Mouse (Mus musculus) stomach, postnatal 0 days (tissue): ENCODE measurements at regions not wholly inside any gene's neighbourhood (a gene's known extent, or its start where the extent isn't known, plus 50 kb on each side); places are given as distances from the start of the nearest gene placed in this dataset.

Experiments used
- ATAC-seq: fragments of 200-750 bp; cut with Nextera tagmentation; 2 replicates; pipeline ENCODE4 v1.8.0; 2017; ENCODE audit not compliant: low FRiP score, low TSS enrichment
- DNase-seq: peaks from one replicate; pipeline ENCODE4 v3.0.0-alpha.2; 2016; ENCODE audit warnings: low spot score
- H3K27ac ChIP-seq: fragments of 300-500 bp; sonication (generic); replicated peaks from 2 replicates; pipeline ENCODE4 v1.5.1; 2014; ENCODE audit warnings: mild to moderate bottlenecking, control low read depth
- H3K27me3 ChIP-seq: fragments of 300-500 bp; sonication (generic); 2 replicates; pipeline ENCODE4 v1.6.1; 2014; ENCODE audit warnings: low read length; ENCODE audit not compliant: control insufficient read depth, insufficient read depth
- H3K36me3 ChIP-seq: fragments of 300-500 bp; sonication (generic); 2 replicates; pipeline ENCODE4 v1.6.1; 2014; ENCODE audit warnings: low read length, mixed read lengths; ENCODE audit not compliant: control insufficient read depth, insufficient read depth
- H3K4me1 ChIP-seq: fragments of 300-500 bp; sonication (generic); replicated peaks from 2 replicates; pipeline ENCODE4 v1.6.1; 2014; ENCODE audit warnings: antibody characterized with exemption; ENCODE audit not compliant: control insufficient read depth, insufficient read depth
- H3K4me2 ChIP-seq: fragments of 300-500 bp; sonication (generic); replicated peaks from 2 replicates; pipeline ENCODE4 v1.6.1; 2014; ENCODE audit warnings: low read depth, mild to moderate bottlenecking, control low read depth, moderate library complexity
- H3K4me3 ChIP-seq: fragments of 300-500 bp; sonication (generic); 2 replicates; pipeline ENCODE4 v1.5.1; 2014; ENCODE audit warnings: low read depth, low read length, control low read depth
- H3K9ac ChIP-seq: fragments of 300-500 bp; sonication (generic); 2 replicates; pipeline ENCODE4 v1.6.1; 2014; ENCODE audit warnings: mild to moderate bottlenecking, low read length, control low read depth, mixed read lengths
- H3K9me3 ChIP-seq: fragments of 300-500 bp; sonication (generic); 2 replicates; pipeline ENCODE4 v1.6.1; 2016; ENCODE audit warnings: low read length; ENCODE audit not compliant: control insufficient read depth
- CTCF ChIP-seq: IDR thresholded peaks from 2 replicates; pipeline ENCODE4 v1.5.1; 2016; ENCODE audit warnings: antibody characterized with exemption, low read depth, mild to moderate bottlenecking, moderate library complexity
- EP300 ChIP-seq: optimal IDR thresholded peaks from 2 replicates; pipeline ENCODE3; 2016; ENCODE audit warnings: antibody characterized with exemption
- WGBS: fragments of 180-500 bp; shearing (Covaris S2); extraction: QIAGEN DNeasy Blood & Tissue Kit; methylation state at CpG from one replicate; pipeline ENCODE4 v1.1.7; 2014; 5-methylcytosine and 5-hydroxymethylcytosine counted together

GRCm38 (mm10) chr4:106043661-106044060 lies 254.0 kb downstream of the Gm12728 start:
- Histone ChIP-seq H3K27ac (no peak overlapping the region), H3K4me3 (no peak overlapping the region), H3K27me3 (no peaks in the 10 kb centered on the region), H3K4me1 (no peaks in the 10 kb centered on the region), H3K4me2 (no peak overlapping the region), H3K9me3 (no peaks in the 10 kb centered on the region), H3K9ac (no peak overlapping the region), H3K36me3 (no peaks in the 10 kb centered on the region)
- 69% methylated on average over 9 of the region's 9 CpGs for WGBS
- no peak for TF ChIP-seq CTCF
- no peak for ATAC-seq
- no peak for DNase-seq

GRCm38 (mm10) chr4:106048053-106048452 lies 258.4 kb downstream of the Gm12728 start:
- DNase-seq: no peak

GRCm38 (mm10) chr4:106048797-106049196 lies 259.1 kb downstream of the Gm12728 start:
- DNase-seq (no peak), ATAC-seq (no peak)
- WGBS: 68% methylated on average over 8 of the region's 8 CpGs
- Histone ChIP-seq H3K27ac (no peak overlapping the region), H3K9me3 (no peaks in the 10 kb centered on the region), H3K4me2 (no peak overlapping the region), H3K4me1 (no peaks in the 10 kb centered on the region), H3K9ac (no peak overlapping the region), H3K4me3 (no peak overlapping the region), H3K27me3 (no peaks in the 10 kb centered on the region), H3K36me3 (no peaks in the 10 kb centered on the region)
- TF ChIP-seq CTCF (no peak), EP300 (no peak)

More at GRCm38 (mm10) chr4:106048053-106048452, 258.4 kb downstream of the Gm12728 start:
- no peaks in the 10 kb centered on the region for H3K27me3 ChIP-seq
- TF ChIP-seq EP300 (no peak), CTCF (no peak)
- no peak overlapping the region for H3K4me3 ChIP-seq
- H3K27ac ChIP-seq: no peak overlapping the region
- WGBS: 68% methylated on average over 8 of the region's 8 CpGs
- H3K4me2 ChIP-seq: no peak overlapping the region
- H3K9ac ChIP-seq: no peak overlapping the region
- H3K36me3 ChIP-seq: no peaks in the 10 kb centered on the region
- H3K9me3 ChIP-seq: no peaks in the 10 kb centered on the region
- no peaks in the 10 kb centered on the region for H3K4me1 ChIP-seq
- ATAC-seq: no peak

GRCm38 (mm10) chr4:106049880-106050279 lies 260.2 kb downstream of the Gm12728 start:
- DNase-seq (peak; percentile 8), ATAC-seq (peak; percentile 47; the same call in 1 of the 2 replicates)
- no peaks in the 10 kb centered on the region for H3K9me3 ChIP-seq
- H3K4me3 ChIP-seq: no peak overlapping the region
- H3K9ac ChIP-seq: no peak overlapping the region
- no peaks in the 10 kb centered on the region for H3K36me3 ChIP-seq
- WGBS: 49% methylated on average over 3 of the region's 3 CpGs
- TF ChIP-seq CTCF (no peak), EP300 (no peak)
- no peaks in the 10 kb centered on the region for H3K4me1 ChIP-seq
- no peaks in the 10 kb centered on the region for H3K27me3 ChIP-seq
- no peak overlapping the region for H3K4me2 ChIP-seq
- H3K27ac ChIP-seq: peak overlapping the region; percentile 49; the same call in 1 of the 2 replicates

- TF ChIP-seq EP300 (no peak), CTCF (no peak)
- no peaks in the 10 kb centered on the region for H3K27me3 ChIP-seq
- no peak overlapping the region for H3K4me3 ChIP-seq
- no peak overlapping the region for H3K27ac ChIP-seq
- peak; percentile 11 for DNase-seq
- no peak overlapping the region for H3K4me2 ChIP-seq
- no peaks in the 10 kb centered on the region for H3K9me3 ChIP-seq
- H3K4me1 ChIP-seq: no peaks in the 10 kb centered on the region
- no peak for ATAC-seq
- H3K36me3 ChIP-seq: no peaks in the 10 kb centered on the region
- no peak overlapping the region for H3K9ac ChIP-seq
- WGBS: 42% methylated on average over 3 of the region's 3 CpGs
Observed at GRCm38 (mm10) chr4:106050297-106050696, 260.6 kb downstream of the Gm12728 start.

GRCm38 (mm10) chr4:106053496-106053895 lies 262.5 kb upstream of the Usp24 start:
- TF ChIP-seq CTCF (no peak), EP300 (no peak)
- Histone ChIP-seq H3K36me3 (no peaks in the 10 kb centered on the region), H3K4me3 (no peak overlapping the region), H3K9me3 (no peaks in the 10 kb centered on the region), H3K4me1 (no peaks in the 10 kb centered on the region), H3K27me3 (no peaks in the 10 kb centered on the region), H3K4me2 (no peak overlapping the region), H3K9ac (no peak overlapping the region), H3K27ac (no peak overlapping the region)
- DNase-seq (peak; percentile 11), ATAC-seq (no peak)
- 53% methylated on average over 9 of the region's 9 CpGs for WGBS
